Mouse (Mus musculus) megakaryocyte, embryonic 14.5 days (primary cell): Measurements from ENCODE around the gene Wbp4.

ENCODE experiments used
- FLI1 ChIP-seq: IDR thresholded peaks from 2 replicates; pipeline ENCODE4 v1.6.1; 2012; ENCODE audit warnings: low read length, inconsistent platforms, mixed read lengths
- GATA1 ChIP-seq: IDR thresholded peaks from 3 replicates; pipeline ENCODE4 v1.6.1; 2012; ENCODE audit warnings: mixed read lengths, low read length, inconsistent platforms, borderline replicate concordance

- TF ChIP-seq GATA1 = no peak
- TF ChIP-seq FLI1 = no peak
These were observed 34.9 kb upstream of the Wbp4 start for GRCm38 (mm10) chr14:79516243-79516610.
